Mouse (Mus musculus) olfactory bulb, adult 2 months (tissue): ENCODE data around the gene Fkbp10.
A peak's percentile ranks its signal among the peaks of the same experiment; 100 is the strongest.

Experiments used
- CTCF ChIP-seq: fragments of 200-500 bp; IDR thresholded peaks from 2 replicates; pipeline ENCODE4 v1.5.1; 2012; ENCODE audit warnings: low read depth, mild to moderate bottlenecking, low read length, moderate library complexity; ENCODE audit not compliant: insufficient read depth
- POLR2A ChIP-seq: fragments of 200-500 bp; IDR thresholded peaks from 2 replicates; pipeline ENCODE4 v1.6.1; 2012; ENCODE audit warnings: mild to moderate bottlenecking, low read depth, low read length, moderate library complexity; ENCODE audit not compliant: insufficient read depth

- no peak for TF ChIP-seq CTCF
- 0 out of 2 replicates have a peak, but pooled peaks have one; percentile 22 for TF ChIP-seq POLR2A
Observed at GRCm38 (mm10) chr11:100395200-100395599, 20.3 kb upstream of the Fkbp10 start.
